Mouse (Mus musculus) bone marrow macrophage, adult 2 months (primary cell): Measurements from ENCODE around the gene Gm10837.

Experiments
- CTCF ChIP-seq: IDR thresholded peaks from 2 replicates; pipeline ENCODE4 v1.5.1; 2012; ENCODE audit warnings: low read depth, mild to moderate bottlenecking, low read length, moderate library complexity
- POLR2A ChIP-seq: IDR thresholded peaks from 2 replicates; pipeline ENCODE4 v1.6.1; 2012; ENCODE audit warnings: mild to moderate bottlenecking, low read depth, low read length, borderline replicate concordance

DNA sequence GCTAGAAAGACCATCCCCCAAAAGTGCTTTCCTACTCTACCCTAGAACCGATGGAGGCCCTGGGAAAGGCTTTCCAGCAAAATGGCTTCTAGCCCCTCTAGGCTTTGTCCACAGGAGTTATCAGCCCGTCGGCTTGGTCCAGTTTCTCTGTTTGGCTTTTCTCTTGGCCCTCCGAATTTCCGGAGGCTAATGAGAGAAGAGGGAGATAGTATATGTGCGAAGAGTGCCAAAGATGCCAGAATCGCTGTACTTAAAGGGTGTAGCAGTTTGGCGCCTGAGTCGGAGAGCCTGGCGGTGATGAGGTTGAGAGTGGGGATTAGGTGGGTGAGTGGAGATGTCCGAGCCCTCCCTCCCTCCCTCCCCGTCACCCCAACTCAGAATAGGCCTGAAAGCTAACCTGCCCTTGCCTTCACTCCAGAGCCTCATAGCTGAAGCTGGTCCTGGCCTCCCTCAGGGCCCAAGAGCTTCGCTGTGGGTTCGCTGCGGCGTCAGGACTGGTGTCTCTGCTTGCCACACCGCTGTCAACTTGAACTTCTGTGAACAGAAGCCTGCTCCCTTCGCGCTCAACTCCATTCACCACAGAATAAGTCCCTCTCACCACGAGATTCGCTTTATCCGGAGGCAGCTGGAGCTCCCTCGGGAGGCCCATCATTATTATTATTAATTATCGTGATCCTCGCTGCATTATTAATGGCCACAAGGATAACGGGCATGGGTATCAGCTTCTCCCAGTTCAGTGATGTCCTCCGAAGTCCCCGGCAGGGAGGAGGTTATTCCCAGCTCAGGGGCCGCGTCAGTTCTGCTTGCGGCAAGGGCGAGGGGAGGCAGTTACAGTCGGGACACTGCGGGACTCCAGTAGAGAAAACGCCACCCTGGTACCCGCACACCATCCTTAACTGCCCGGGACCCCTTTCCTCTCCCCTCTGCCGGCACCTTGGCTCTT, 8.0 kb upstream of the Gm10837 start:
- TF ChIP-seq POLR2A (no peak), CTCF (no peak)
